In the genomic region with DNA sequence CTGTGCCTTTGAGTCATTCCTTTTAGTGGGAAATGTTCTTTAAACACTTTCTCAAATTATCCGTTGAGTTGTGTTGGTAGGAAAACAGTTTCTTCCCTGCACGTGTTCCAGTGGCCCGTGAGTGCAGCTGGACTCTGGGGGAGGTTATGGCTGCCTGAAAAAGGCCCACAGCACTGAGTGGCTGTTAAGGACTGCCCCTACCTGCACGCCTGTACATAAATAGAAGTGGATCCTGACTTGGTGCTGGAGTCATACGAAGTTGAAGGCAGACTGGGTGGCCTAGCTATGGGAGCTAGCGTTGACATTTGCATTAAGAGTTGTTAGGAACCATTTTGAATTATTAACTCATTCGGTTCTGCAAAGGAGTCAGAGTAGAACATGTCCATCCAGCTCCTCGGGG, we compare ENCODE assay signal across 28 mouse cellular contexts.
"Had no signal": no experiment of that assay in that cellular context is flagged by ENCODE, and none has a peak within 500 bp of the region (broad histone marks: within the 10 kb centered on the region; RNA-seq: fewer than 3 reads in every experiment).

No protein-coding gene starts in this region.

- H3K27ac ChIP-seq: embryonic facial prominence, embryonic 12.5 days; embryonic facial prominence, embryonic 15.5 days; forebrain, embryonic 10.5 days; forebrain, embryonic 12.5 days; forebrain, embryonic 13.5 days; forebrain, embryonic 15.5 days; heart, adult 2 months had no signal

- H3K4me3 ChIP-seq: embryonic facial prominence, embryonic 12.5 days; embryonic facial prominence, embryonic 15.5 days; erythroblast, embryonic 14.5 days; forebrain, embryonic 10.5 days; forebrain, embryonic 12.5 days; forebrain, embryonic 13.5 days; forebrain, embryonic 15.5 days; gastrocnemius, adult 2 months; heart, adult 2 months had no signal

- H3K27me3 ChIP-seq: embryonic facial prominence, embryonic 12.5 days; embryonic facial prominence, embryonic 15.5 days; forebrain, embryonic 12.5 days; forebrain, embryonic 13.5 days; forebrain, embryonic 15.5 days had no signal

- H3K4me2 ChIP-seq: embryonic facial prominence, embryonic 12.5 days; embryonic facial prominence, embryonic 15.5 days; forebrain, embryonic 12.5 days; forebrain, embryonic 13.5 days; forebrain, embryonic 15.5 days had no signal

- ATAC-seq: forebrain, embryonic 13.5 days; forebrain, embryonic 14.5 days; forebrain, embryonic 15.5 days; forebrain, embryonic 16.5 days; forebrain, postnatal 0 days had no signal

- H3K9me3 ChIP-seq: embryonic facial prominence, embryonic 12.5 days; embryonic facial prominence, embryonic 15.5 days; forebrain, embryonic 10.5 days; forebrain, embryonic 12.5 days; forebrain, embryonic 13.5 days had no signal

- DNase-seq: cerebellum, adult 18-20 months; cerebellum, adult 2 months; cerebellum, adult 8-10 months; cerebellum, adult 9-10 months; cerebellum, adult 9-11 months; cerebellum, postnatal 10 days; cerebellum, postnatal 14 days; cerebellum, postnatal 25 days; cerebellum, postnatal 36 days; embryo, embryonic 11 days; forebrain, postnatal 0 days; gastrocnemius, adult 2 months; gastrocnemius, postnatal 10 days; gastrocnemius, postnatal 14 days; gastrocnemius, postnatal 25 days; gastrocnemius, postnatal 36 days; heart, adult 11 months; heart, adult 18-20 months; heart, adult 2 months had no signal

- H3K4me1 ChIP-seq: embryonic facial prominence, embryonic 12.5 days; embryonic facial prominence, embryonic 15.5 days; forebrain, embryonic 10.5 days; forebrain, embryonic 12.5 days; forebrain, embryonic 13.5 days; forebrain, embryonic 15.5 days had no signal

- H3K9ac ChIP-seq: embryonic facial prominence, embryonic 12.5 days; embryonic facial prominence, embryonic 15.5 days; forebrain, embryonic 12.5 days; forebrain, embryonic 13.5 days; forebrain, embryonic 15.5 days; forebrain, postnatal 0 days had no signal
